31 mouse cellular contexts compared by ENCODE assay signal in genomic region chr2:115993877-115994276, GRCm38 (mm10).
DNase-seq lines count a peak whose midpoint lies in the region; ATAC-seq and TF ChIP-seq lines count a peak whose summit lies in the region.
"Had no signal": no experiment of that assay in that cellular context is flagged by ENCODE, and none has a peak within 500 bp of the region (broad histone marks: within the 10 kb centered on the region; RNA-seq: fewer than 3 reads in every experiment).

No protein-coding gene starts in this region.

- no peak for ATAC-seq in forebrain, embryonic 13.5 days
- ATAC-seq in forebrain, embryonic 11.5 days (replicated peaks; ENCODE audit: low FRiP score): no peak
- no peak for ATAC-seq in hindbrain, embryonic 13.5 days (ENCODE audit: low FRiP score)
- ATAC-seq in hindbrain, embryonic 11.5 days (ENCODE audit: low FRiP score): no peak
- ATAC-seq in kidney, postnatal 0 days (replicated peaks; ENCODE audit: low FRiP score, low read depth): no peak; the same call in 1 of the 2 replicates
- ATAC-seq: lung, postnatal 0 days had no signal

- H3K9me3 ChIP-seq in forebrain, embryonic 13.5 days (replicated peaks): no peaks in the 10 kb centered on the region
- no peaks in the 10 kb centered on the region for H3K9me3 ChIP-seq in forebrain, embryonic 11.5 days (ENCODE audit: control insufficient read depth, low read length)
- H3K9me3 ChIP-seq in hindbrain, embryonic 13.5 days: no peaks in the 10 kb centered on the region
- no peaks in the 10 kb centered on the region for H3K9me3 ChIP-seq in hindbrain, embryonic 11.5 days (ENCODE audit: control insufficient read depth, low read length)
- no peaks in the 10 kb centered on the region for H3K9me3 ChIP-seq in kidney, postnatal 0 days (replicated peaks; ENCODE audit: low read length)
- H3K9me3 ChIP-seq: heart, embryonic 12.5 days; limb, embryonic 10.5 days; limb, embryonic 15.5 days; liver, embryonic 13.5 days; midbrain, embryonic 12.5 days; neural tube, embryonic 13.5 days had no signal

- WGBS in forebrain, embryonic 13.5 days: 76% methylated on average over 4 of the region's 4 CpGs
- WGBS in forebrain, embryonic 11.5 days: 80% methylated on average over 4 of the region's 4 CpGs
- 62% methylated on average over 4 of the region's 4 CpGs for WGBS in hindbrain, embryonic 13.5 days
- 74% methylated on average over 4 of the region's 4 CpGs for WGBS in hindbrain, embryonic 11.5 days
- WGBS in kidney, postnatal 0 days: 34% methylated on average over 4 of the region's 4 CpGs

- TF ChIP-seq CTCF in kidney, postnatal 0 days (IDR thresholded peaks at IDR 0.05; ENCODE audit: low read depth): no peak

- no peaks in the 10 kb centered on the region for H3K27me3 ChIP-seq in forebrain, embryonic 13.5 days
- H3K27me3 ChIP-seq in forebrain, embryonic 11.5 days (ENCODE audit: control insufficient read depth, insufficient read depth, low read length): no peaks in the 10 kb centered on the region
- H3K27me3 ChIP-seq in hindbrain, embryonic 13.5 days: no peaks in the 10 kb centered on the region
- no peaks in the 10 kb centered on the region for H3K27me3 ChIP-seq in hindbrain, embryonic 11.5 days (ENCODE audit: control insufficient read depth, insufficient read depth, low read length)
- no peaks in the 10 kb centered on the region for H3K27me3 ChIP-seq in kidney, postnatal 0 days (ENCODE audit: insufficient read depth, low read length)
- H3K27me3 ChIP-seq: heart, embryonic 12.5 days; limb, embryonic 15.5 days; liver, embryonic 13.5 days; megakaryocyte, embryonic 14.5 days; neural tube, embryonic 13.5 days had no signal

- no peak for DNase-seq in forebrain, embryonic 11.5 days (ENCODE audit: low spot score)
- no peak for DNase-seq in hindbrain, embryonic 11.5 days (ENCODE audit: low spot score)
- DNase-seq in kidney, postnatal 0 days (ENCODE audit: low spot score): peak; percentile 68
- no peak for DNase-seq in kidney, adult 9 months
- DNase-seq in cerebellum, adult 18-20 months: no peak
- DNase-seq: adrenal gland, postnatal 14 days; cerebellum, adult 11 months; cerebellum, adult 9-11 months; embryo, embryonic 11 days; gastrocnemius, adult 2 months; gastrocnemius, postnatal 36 days; heart, adult 18-20 months; heart, postnatal 4 days; kidney, adult 2 months; layer of hippocampus, postnatal 36 days; liver, embryonic 13.5 days; lung, adult 18-20 months; lung, postnatal 4 days; thymus, adult 2 months; thymus, postnatal 36 days had no signal

- H3K4me3 ChIP-seq in forebrain, embryonic 13.5 days: no peak overlapping the region
- H3K4me3 ChIP-seq in forebrain, embryonic 11.5 days (ENCODE audit: low read depth, low read length): no peak overlapping the region
- no peak overlapping the region for H3K4me3 ChIP-seq in hindbrain, embryonic 13.5 days
- H3K4me3 ChIP-seq in hindbrain, embryonic 11.5 days (ENCODE audit: low read depth, low read length): no peak overlapping the region
- no peak overlapping the region for H3K4me3 ChIP-seq in kidney, postnatal 0 days (replicated peaks; ENCODE audit: low read depth, low read length)
- H3K4me3 ChIP-seq: gastrocnemius, adult 2 months; heart, embryonic 12.5 days; limb, embryonic 10.5 days; limb, embryonic 15.5 days; liver, embryonic 13.5 days; megakaryocyte, embryonic 14.5 days; midbrain, embryonic 12.5 days; myocyte; neural tube, embryonic 13.5 days had no signal

- H3K36me3 ChIP-seq in forebrain, embryonic 13.5 days (ENCODE audit: poor library complexity, severe bottlenecking): peaks cover 22% of the 10 kb centered on the region
- no peaks in the 10 kb centered on the region for H3K36me3 ChIP-seq in forebrain, embryonic 11.5 days (ENCODE audit: control insufficient read depth, insufficient read depth, low read length)
- H3K36me3 ChIP-seq in hindbrain, embryonic 13.5 days: peaks cover 8% of the 10 kb centered on the region; the same call in 1 of the 2 replicates
- H3K36me3 ChIP-seq in hindbrain, embryonic 11.5 days (ENCODE audit: control insufficient read depth, insufficient read depth, low read length): no peaks in the 10 kb centered on the region
- peaks cover 5% of the 10 kb centered on the region; the same call in 1 of the 2 replicates for H3K36me3 ChIP-seq in kidney, postnatal 0 days (ENCODE audit: insufficient read depth, low read length)
- H3K36me3 ChIP-seq: G1E; limb, embryonic 15.5 days; liver, embryonic 13.5 days; midbrain, embryonic 12.5 days had no signal

- peaks cover 47% of the 10 kb centered on the region for H3K4me1 ChIP-seq in forebrain, embryonic 13.5 days
- H3K4me1 ChIP-seq in forebrain, embryonic 11.5 days (replicated peaks; ENCODE audit: control insufficient read depth, insufficient read depth, low read length): peaks cover 10% of the 10 kb centered on the region
- peaks cover 30% of the 10 kb centered on the region for H3K4me1 ChIP-seq in hindbrain, embryonic 13.5 days (replicated peaks)
- no peaks in the 10 kb centered on the region for H3K4me1 ChIP-seq in hindbrain, embryonic 11.5 days (replicated peaks; ENCODE audit: control insufficient read depth, insufficient read depth, low read length)
- 0 out of 2 replicates have a peak, but pooled peaks cover 10% of the 10 kb centered on the region for H3K4me1 ChIP-seq in kidney, postnatal 0 days (replicated peaks; ENCODE audit: insufficient read depth, low read length)
- H3K4me1 ChIP-seq: limb, embryonic 10.5 days; limb, embryonic 15.5 days; liver, embryonic 13.5 days; megakaryocyte, embryonic 14.5 days had no signal

- H3K4me2 ChIP-seq in forebrain, embryonic 13.5 days: no peak overlapping the region
- no peak overlapping the region for H3K4me2 ChIP-seq in forebrain, embryonic 11.5 days (ENCODE audit: low read depth, low read length, severe bottlenecking)
- no peak overlapping the region for H3K4me2 ChIP-seq in hindbrain, embryonic 13.5 days
- no peak overlapping the region for H3K4me2 ChIP-seq in hindbrain, embryonic 11.5 days (replicated peaks; ENCODE audit: low read depth, low read length)
- no peak overlapping the region for H3K4me2 ChIP-seq in kidney, postnatal 0 days (ENCODE audit: low read length)
- H3K4me2 ChIP-seq: heart, embryonic 12.5 days; limb, embryonic 15.5 days; liver, embryonic 13.5 days; midbrain, embryonic 12.5 days; neural tube, embryonic 13.5 days had no signal

- H3K9ac ChIP-seq in forebrain, embryonic 13.5 days: no peak overlapping the region
- no peak overlapping the region for H3K9ac ChIP-seq in forebrain, embryonic 11.5 days (ENCODE audit: low read length)
- no peak overlapping the region for H3K9ac ChIP-seq in hindbrain, embryonic 13.5 days
- no peak overlapping the region for H3K9ac ChIP-seq in hindbrain, embryonic 11.5 days (ENCODE audit: low read depth, low read length)
- no peak overlapping the region for H3K9ac ChIP-seq in kidney, postnatal 0 days (ENCODE audit: low read depth, low read length)
- H3K9ac ChIP-seq: heart, embryonic 12.5 days; limb, embryonic 15.5 days; liver, embryonic 13.5 days; midbrain, embryonic 12.5 days; neural tube, embryonic 13.5 days had no signal

- H3K27ac ChIP-seq in forebrain, embryonic 13.5 days: peak overlapping the region; percentile 45; the same call in 1 of the 2 replicates
- H3K27ac ChIP-seq in forebrain, embryonic 11.5 days (ENCODE audit: low read depth, low read length): no peak overlapping the region
- peak overlapping the region; percentile 45; the same call in 1 of the 2 replicates for H3K27ac ChIP-seq in hindbrain, embryonic 13.5 days
- no peak overlapping the region for H3K27ac ChIP-seq in hindbrain, embryonic 11.5 days (ENCODE audit: low read depth, low read length)
- no peak overlapping the region for H3K27ac ChIP-seq in kidney, postnatal 0 days
- H3K27ac ChIP-seq: gastrocnemius, adult 2 months; limb, embryonic 10.5 days; limb, embryonic 15.5 days; liver, embryonic 13.5 days; midbrain, embryonic 12.5 days; neural tube, embryonic 13.5 days had no signal

Comparison
In these comparisons a context has a peak if more than half of its experiments do, and no peak if none do; other contexts are left out.
1. H3K27ac ChIP-seq: peak in forebrain, embryonic 13.5 days (single experiment) and hindbrain, embryonic 13.5 days (single experiment); none in forebrain, embryonic 11.5 days (single experiment), hindbrain, embryonic 11.5 days (single experiment) and kidney, postnatal 0 days (single experiment).